Mouse (Mus musculus) lung, postnatal 0 days (tissue): Measurements from ENCODE around the gene Cnot1. TPM values are rescaled to one million over a fixed set of nuclear protein-coding genes. Genes with fewer than 3 reads are reported as not detected.
A peak's percentile ranks its signal among the peaks of the same experiment; 100 is the strongest.

Experiments
- ATAC-seq: fragments of 200-750 bp; cut with Nextera tagmentation; 2 replicates; pipeline ENCODE4 v1.8.0; 2017; ENCODE audit warnings: moderate library complexity
- DNase-seq: peaks from one replicate; pipeline ENCODE4 v3.0.0-alpha.2; 2016; ENCODE audit warnings: low spot score
- H3K27ac ChIP-seq: fragments of 300-500 bp; sonication (generic); 2 replicates; pipeline ENCODE4 v1.5.1; 2014; ENCODE audit warnings: antibody characterized with exemption, mild to moderate bottlenecking, low read length, mixed read lengths
- H3K27me3 ChIP-seq: fragments of 300-500 bp; sonication (generic); replicated peaks from 2 replicates; pipeline ENCODE4 v1.6.1; 2014; ENCODE audit warnings: low read length, mixed read lengths; ENCODE audit not compliant: insufficient read depth
- H3K36me3 ChIP-seq: fragments of 300-500 bp; sonication (generic); 2 replicates; pipeline ENCODE4 v1.6.1; 2014; ENCODE audit warnings: low read length, mixed read lengths; ENCODE audit not compliant: insufficient read depth
- H3K4me1 ChIP-seq: fragments of 300-500 bp; sonication (generic); 2 replicates; pipeline ENCODE4 v1.6.1; 2014; ENCODE audit warnings: antibody characterized with exemption, low read depth, low read length, mixed read lengths; ENCODE audit not compliant: insufficient read depth
- H3K4me2 ChIP-seq: fragments of 300-500 bp; sonication (generic); replicated peaks from 2 replicates; pipeline ENCODE4 v1.6.1; 2014; ENCODE audit warnings: low read depth, mild to moderate bottlenecking, low read length, moderate library complexity, mixed read lengths
- H3K4me3 ChIP-seq: fragments of 300-500 bp; sonication (generic); 2 replicates; pipeline ENCODE4 v1.5.1; 2014; ENCODE audit warnings: low read depth, low read length
- H3K9ac ChIP-seq: fragments of 300-500 bp; sonication (generic); replicated peaks from 2 replicates; pipeline ENCODE4 v1.6.1; 2014; ENCODE audit warnings: low read depth, mild to moderate bottlenecking
- H3K9me3 ChIP-seq: fragments of 300-500 bp; sonication (generic); 2 replicates; pipeline ENCODE4 v1.6.1; 2016; ENCODE audit warnings: low read length, mixed read lengths
- CTCF ChIP-seq: IDR thresholded peaks from 2 replicates; pipeline ENCODE4 v1.5.1; 2016; ENCODE audit warnings: antibody characterized with exemption, mild to moderate bottlenecking
- EP300 ChIP-seq: IDR thresholded peaks from 2 replicates; pipeline ENCODE4 v1.6.1; 2016; ENCODE audit warnings: antibody characterized with exemption, mild to moderate bottlenecking, control low read depth
- WGBS: fragments of 180-500 bp; shearing (Covaris S2); extraction: QIAGEN DNeasy Blood & Tissue Kit; methylation state at CpG from one replicate; pipeline ENCODE4 v1.1.7; 2014; 5-methylcytosine and 5-hydroxymethylcytosine counted together
- polyA plus RNA-seq: library from polyadenylated mRNA; unstranded; fragments of >200 nt; fragmentation: Nextera tagmentation; extraction: Ambion mirVana; gene quantifications from 2 replicates; pipeline ENCODE4 v1.2.1, GENCODE M21; 2015

Cnot1 gene
- polyA plus RNA-seq, 1 experiment from 2014 or later: 21.5 TPM

- 75% methylated on average over 19 of the region's 19 CpGs for WGBS
- H3K36me3 ChIP-seq: no peaks in the 10 kb centered on the region
Measured at GRCm38 (mm10) chr8:95713100-95714010, 93.9 kb downstream of the Cnot1 start.

GRCm38 (mm10) chr8:95712395-95712794 lies 94.9 kb downstream of the Cnot1 start:
- no peak overlapping the region for H3K4me2 ChIP-seq
- H3K9me3 ChIP-seq: no peaks in the 10 kb centered on the region
- no peaks in the 10 kb centered on the region for H3K27me3 ChIP-seq
- no peaks in the 10 kb centered on the region for H3K36me3 ChIP-seq
- DNase-seq (no peak), ATAC-seq (no peak)
- no peak overlapping the region for H3K27ac ChIP-seq
- H3K4me1 ChIP-seq: peaks cover 5% of the 10 kb centered on the region; the same call in 1 of the 2 replicates
- no peak overlapping the region for H3K9ac ChIP-seq
- WGBS: 78% methylated on average over 8 of the region's 9 CpGs
- H3K4me3 ChIP-seq: no peak overlapping the region
- TF ChIP-seq CTCF: no peak
- no peak for TF ChIP-seq EP300

More at GRCm38 (mm10) chr8:95713100-95714010, 93.9 kb downstream of the Cnot1 start:
- H3K4me1 ChIP-seq: peaks cover 5% of the 10 kb centered on the region; the same call in 1 of the 2 replicates
- H3K4me2 ChIP-seq: no peak overlapping the region
- no peak overlapping the region for H3K9ac ChIP-seq
- 0 out of 2 replicates have a peak, but pooled peaks have one; percentile 11 for ATAC-seq
- H3K4me3 ChIP-seq: no peak overlapping the region
- no peaks in the 10 kb centered on the region for H3K9me3 ChIP-seq
- no peaks in the 10 kb centered on the region for H3K27me3 ChIP-seq
- TF ChIP-seq CTCF (peak; percentile 87), EP300 (no peak)
- H3K27ac ChIP-seq: no peak overlapping the region
- peak; percentile 69 for DNase-seq

- H3K4me1 ChIP-seq: no peaks in the 10 kb centered on the region
- no peak overlapping the region for H3K9ac ChIP-seq
- no peak for TF ChIP-seq EP300
- TF ChIP-seq CTCF: no peak
- no peaks in the 10 kb centered on the region for H3K27me3 ChIP-seq
- ATAC-seq: peak; percentile 57
- H3K27ac ChIP-seq: no peak overlapping the region
- 37% methylated on average over 3 of the region's 3 CpGs for WGBS
- DNase-seq: peak; percentile 58
- H3K4me2 ChIP-seq: no peak overlapping the region
- H3K36me3 ChIP-seq: no peaks in the 10 kb centered on the region
- H3K9me3 ChIP-seq: no peaks in the 10 kb centered on the region
- no peak overlapping the region for H3K4me3 ChIP-seq
Measured at GRCm38 (mm10) chr8:95711029-95711428, 96.2 kb downstream of the Cnot1 start.

- H3K4me2 ChIP-seq: no peak overlapping the region
- no peaks in the 10 kb centered on the region for H3K4me1 ChIP-seq
- H3K4me3 ChIP-seq: no peak overlapping the region
- TF ChIP-seq EP300: no peak
- no peak for TF ChIP-seq CTCF
- no peak for ATAC-seq
- DNase-seq: no peak
- no peak overlapping the region for H3K27ac ChIP-seq
- H3K9me3 ChIP-seq: no peaks in the 10 kb centered on the region
- H3K9ac ChIP-seq: no peak overlapping the region
- no peaks in the 10 kb centered on the region for H3K36me3 ChIP-seq
- H3K27me3 ChIP-seq: no peaks in the 10 kb centered on the region
- 81% methylated on average over 7 of the region's 7 CpGs for WGBS
Measured at GRCm38 (mm10) chr8:95709579-95709978, 97.7 kb downstream of the Cnot1 start.

- Histone ChIP-seq H3K27me3 (no peaks in the 10 kb centered on the region), H3K36me3 (no peaks in the 10 kb centered on the region), H3K4me3 (no peak overlapping the region), H3K4me2 (no peak overlapping the region), H3K27ac (no peak overlapping the region), H3K9me3 (no peaks in the 10 kb centered on the region), H3K9ac (no peak overlapping the region), H3K4me1 (peaks cover 2% of the 10 kb centered on the region; the same call in 1 of the 2 replicates)
- no peak for TF ChIP-seq CTCF
- TF ChIP-seq EP300: no peak
- WGBS: 92% methylated on average over 3 of the region's 3 CpGs
- no peak for ATAC-seq
- no peak for DNase-seq
Measured at GRCm38 (mm10) chr8:95704538-95704937, 102.7 kb downstream of the Cnot1 start.

GRCm38 (mm10) chr8:95703461-95704260 lies 103.6 kb downstream of the Cnot1 start:
- no peaks in the 10 kb centered on the region for H3K9me3 ChIP-seq
- 0 out of 2 replicates have a peak, but pooled peaks cover 3% of the 10 kb centered on the region for H3K27me3 ChIP-seq
- H3K4me1 ChIP-seq: peaks cover 2% of the 10 kb centered on the region; the same call in 1 of the 2 replicates
- TF ChIP-seq EP300 (no peak), CTCF (no peak)
- ATAC-seq (peak; percentile 12; the same call in 1 of the 2 replicates), DNase-seq (no peak)
- H3K4me2 ChIP-seq: peak overlapping the region; percentile 92
- H3K4me3 ChIP-seq: peak overlapping the region; percentile 42
- 4% methylated on average over 15 of the region's 15 CpGs for WGBS
- H3K27ac ChIP-seq: no peak overlapping the region
- no peaks in the 10 kb centered on the region for H3K36me3 ChIP-seq
- 0 out of 2 replicates have a peak overlapping the region, but pooled peaks have one; percentile 23 for H3K9ac ChIP-seq
